Comparison of ENCODE assay signal across 8 mouse cellular contexts in the genomic region with DNA sequence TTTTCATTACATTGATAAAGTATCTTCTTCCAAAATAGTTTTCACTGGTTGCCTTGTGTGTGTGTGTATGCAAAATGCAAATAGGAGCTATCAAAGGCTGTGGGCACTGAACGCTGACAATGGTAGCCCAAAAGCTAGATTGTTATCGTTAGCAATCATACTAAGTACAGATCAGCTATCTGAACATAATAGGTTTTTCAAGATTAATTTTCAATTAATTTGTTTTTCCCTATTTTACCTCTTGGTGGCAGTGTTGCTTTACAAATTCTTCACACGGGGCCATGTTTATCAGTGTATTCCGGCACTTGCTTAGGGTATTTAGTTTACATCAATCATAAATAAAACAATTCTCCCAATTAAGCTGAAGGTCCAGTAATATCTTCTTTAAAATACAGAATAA. TPM values are rescaled to one million over a fixed set of nuclear protein-coding genes. Genes with fewer than 3 reads are reported as not detected.
DNase-seq lines count a peak whose midpoint lies in the region; ATAC-seq and TF ChIP-seq lines count a peak whose summit lies in the region.
"Had no signal": no experiment of that assay in that cellular context is flagged by ENCODE, and none has a peak within 500 bp of the region (broad histone marks: within the 10 kb centered on the region; RNA-seq: fewer than 3 reads in every experiment).

No protein-coding gene starts in this region.

- no peak for TF ChIP-seq POLR2A in limb, embryonic 14.5 days (IDR thresholded peaks at IDR 0.05; ENCODE audit: borderline replicate concordance, extremely low read depth, insufficient read depth, insufficient read length)

- 0 out of 2 replicates have a peak, but pooled peaks cover 4% of the 10 kb centered on the region for H3K4me1 ChIP-seq in limb, embryonic 14.5 days (ENCODE audit: control insufficient read depth, insufficient read depth, low read length)
- no peaks in the 10 kb centered on the region for H3K4me1 ChIP-seq in limb, embryonic 10.5 days
- H3K4me1 ChIP-seq in forebrain, embryonic 16.5 days (replicated peaks; ENCODE audit: control insufficient read depth, insufficient read depth, low read length): no peaks in the 10 kb centered on the region
- no peaks in the 10 kb centered on the region for H3K4me1 ChIP-seq in neural tube, embryonic 14.5 days (ENCODE audit: control insufficient read depth, insufficient read depth, low read length)

- H3K27me3 ChIP-seq in limb, embryonic 14.5 days (ENCODE audit: control insufficient read depth, insufficient read depth, low read length): no peaks in the 10 kb centered on the region
- no peaks in the 10 kb centered on the region for H3K27me3 ChIP-seq in limb, embryonic 10.5 days (ENCODE audit: low read depth, poor library complexity, severe bottlenecking)
- H3K27me3 ChIP-seq in forebrain, embryonic 16.5 days (replicated peaks; ENCODE audit: control insufficient read depth, insufficient read depth, low read length): no peaks in the 10 kb centered on the region
- H3K27me3 ChIP-seq in neural tube, embryonic 14.5 days (ENCODE audit: control insufficient read depth, insufficient read depth, low read length): no peaks in the 10 kb centered on the region

- no peak overlapping the region for H3K9ac ChIP-seq in limb, embryonic 14.5 days (ENCODE audit: low read depth, low read length, severe bottlenecking)
- no peak overlapping the region for H3K9ac ChIP-seq in forebrain, embryonic 16.5 days (replicated peaks; ENCODE audit: low read depth, low read length)
- no peak overlapping the region for H3K9ac ChIP-seq in neural tube, embryonic 14.5 days (replicated peaks; ENCODE audit: low read depth, low read length)

- H3K9me3 ChIP-seq in limb, embryonic 14.5 days (ENCODE audit: control insufficient read depth, low read length): no peaks in the 10 kb centered on the region
- H3K9me3 ChIP-seq in limb, embryonic 10.5 days (replicated peaks): no peaks in the 10 kb centered on the region
- H3K9me3 ChIP-seq in forebrain, embryonic 16.5 days (ENCODE audit: control insufficient read depth, low read length): no peaks in the 10 kb centered on the region
- H3K9me3 ChIP-seq in neural tube, embryonic 14.5 days (ENCODE audit: control insufficient read depth, low read length): no peaks in the 10 kb centered on the region

- no peak for ATAC-seq in limb, embryonic 14.5 days (ENCODE audit: low FRiP score, low read depth)
- ATAC-seq in forebrain, embryonic 16.5 days: peak; percentile 79
- peak; percentile 74; the same call in 1 of the 2 replicates for ATAC-seq in neural tube, embryonic 14.5 days (ENCODE audit: low read depth)

- no peak overlapping the region for H3K27ac ChIP-seq in limb, embryonic 14.5 days (replicated peaks; ENCODE audit: low read depth, low read length)
- no peak overlapping the region for H3K27ac ChIP-seq in limb, embryonic 10.5 days
- H3K27ac ChIP-seq in forebrain, embryonic 16.5 days (ENCODE audit: low read length): no peak overlapping the region
- no peak overlapping the region for H3K27ac ChIP-seq in neural tube, embryonic 14.5 days (ENCODE audit: low read depth, low read length)

- WGBS in limb, embryonic 14.5 days: 29% methylated on average over 4 of the region's 4 CpGs
- WGBS in limb, embryonic 10.5 days: 41% methylated on average over 4 of the region's 4 CpGs
- WGBS in forebrain, embryonic 16.5 days: 11% methylated on average over 4 of the region's 4 CpGs
- WGBS in neural tube, embryonic 14.5 days: 21% methylated on average over 4 of the region's 4 CpGs

- H3K4me2 ChIP-seq in limb, embryonic 14.5 days (replicated peaks; ENCODE audit: low read depth, low read length, severe bottlenecking): no peak overlapping the region
- H3K4me2 ChIP-seq in forebrain, embryonic 16.5 days (ENCODE audit: low read length): no peak overlapping the region
- H3K4me2 ChIP-seq in neural tube, embryonic 14.5 days (ENCODE audit: low read depth, low read length): no peak overlapping the region

- H3K36me3 ChIP-seq in limb, embryonic 14.5 days (ENCODE audit: control insufficient read depth, insufficient read depth, low read length): no peaks in the 10 kb centered on the region
- no peaks in the 10 kb centered on the region for H3K36me3 ChIP-seq in limb, embryonic 10.5 days
- H3K36me3 ChIP-seq in forebrain, embryonic 16.5 days (ENCODE audit: control insufficient read depth, insufficient read depth): no peaks in the 10 kb centered on the region
- H3K36me3 ChIP-seq in neural tube, embryonic 14.5 days (ENCODE audit: control insufficient read depth, insufficient read depth, low read length): no peaks in the 10 kb centered on the region

- H3K4me3 ChIP-seq in limb, embryonic 14.5 days (replicated peaks; ENCODE audit: low read length): no peak overlapping the region
- H3K4me3 ChIP-seq in limb, embryonic 10.5 days: no peak overlapping the region
- H3K4me3 ChIP-seq in forebrain, embryonic 16.5 days (replicated peaks; ENCODE audit: low read length): no peak overlapping the region
- H3K4me3 ChIP-seq in neural tube, embryonic 14.5 days (ENCODE audit: low read depth, low read length): no peak overlapping the region

- peak; percentile 32 for DNase-seq in limb, embryonic 14.5 days (ENCODE audit: low spot score)
- DNase-seq in limb, embryonic 10.5 days (ENCODE audit: low spot score): no peak
- peak; percentile 57 for DNase-seq in adipocyte (ENCODE audit: low spot score)
- no peak for DNase-seq in right cerebral cortex, postnatal 36 days (ENCODE audit: low spot score in 2 of 2)
- no peak for DNase-seq in cerebellum, postnatal 25 days
- DNase-seq: gastrocnemius, postnatal 36 days had no signal

RNA-seq across cellular contexts. Expression of a gene that starts 11.7 kb away (rescaled TPM):
- polyA plus RNA-seq in limb, embryonic 14.5 days (2012; rRNA removed): 10.1 and 15.8 TPM in 2 replicates
- 81.1 and 99.0 TPM in 2 replicates for polyA plus RNA-seq in limb, embryonic 14.5 days (2014; fragmentation: Nextera tagmentation; extraction: Ambion mirVana)
- 0.28 and 1.9 TPM in 2 replicates for polyA plus RNA-seq in limb, embryonic 10.5 days (2016; fragmentation: Nextera tagmentation; extraction: Ambion mirVana)
- 0.22 and 0.40 TPM in 2 replicates for polyA plus RNA-seq in forebrain, embryonic 16.5 days (2015; fragmentation: Nextera tagmentation; extraction: Ambion mirVana)
- 1.1 and 1.9 TPM in 2 replicates for polyA plus RNA-seq in neural tube, embryonic 14.5 days (2014; fragmentation: Nextera tagmentation; extraction: Ambion mirVana)

Comparison
In these comparisons a context has a peak if more than half of its experiments do, and no peak if none do; other contexts are left out.
1. DNase-seq: peak in limb, embryonic 14.5 days (single experiment) and adipocyte (single experiment); none in limb, embryonic 10.5 days (single experiment), right cerebral cortex, postnatal 36 days (0 of 2) and cerebellum, postnatal 25 days (0 of 2).